Mouse (Mus musculus) CH12.LX (cell line): ENCODE measurements at regions not wholly inside any gene's neighbourhood (a gene's known extent, or its start where the extent isn't known, plus 50 kb on each side); places are given as distances from the start of the nearest gene placed in this dataset.

Source experiments
- DNase-seq: peaks from one replicate; pipeline ENCODE4 v3.0.0-alpha.2; 2013; ENCODE audit errors: extremely low read depth
- H3K27ac ChIP-seq: 2 replicates; pipeline ENCODE4 v1.5.1; 2012; ENCODE audit warnings: low read depth, mild to moderate bottlenecking, control low read depth, moderate library complexity; ENCODE audit not compliant: insufficient read depth
- H3K27me3 ChIP-seq: replicated peaks from 2 replicates; pipeline ENCODE3; 2012; ENCODE audit warnings: inconsistent platforms
- H3K36me3 ChIP-seq, 2 experiments: replicated peaks in 1 of 2; 2 replicates each; pipeline versions ENCODE3 to v1.6.1; 2012; ENCODE audit warnings: inconsistent platforms in 1 of 2, low read length in 1 of 2, mild to moderate bottlenecking in 1 of 2, mixed read lengths in 1 of 2, moderate library complexity in 1 of 2; ENCODE audit not compliant: control insufficient read depth in 1 of 2, insufficient read depth in 1 of 2
- H3K4me1 ChIP-seq, 2 experiments: 2 replicates each; pipeline ENCODE4 v1.6.1; 2012; ENCODE audit warnings: inconsistent platforms in 1 of 2, moderate library complexity in 1 of 2; ENCODE audit not compliant: insufficient read depth in 2 of 2, control insufficient read depth in 1 of 2
- H3K4me2 ChIP-seq: 2 replicates; pipeline ENCODE4 v1.6.1; 2012; ENCODE audit warnings: low read depth, mild to moderate bottlenecking, control low read depth; ENCODE audit not compliant: poor library complexity, insufficient read depth, severe bottlenecking
- H3K4me3 ChIP-seq, 3 experiments: fragments of 150-350 bp in 1 of 3; sonication (generic) in 1 of 3; replicated peaks in 1 of 3; 2 replicates each; pipeline versions ENCODE3 to v1.5.1; 2011 to 2012; ENCODE audit warnings: low read depth in 2 of 3, low read length in 2 of 3, mild to moderate bottlenecking in 2 of 3, moderate library complexity in 2 of 3, control low read depth in 1 of 3, improper control_type of control experiment in 1 of 3, inconsistent platforms in 1 of 3, mixed read lengths in 1 of 3; ENCODE audit not compliant: poor library complexity in 1 of 3
- H3K79me2 ChIP-seq: replicated peaks from 2 replicates; pipeline ENCODE4 v1.6.1; 2012; ENCODE audit warnings: mild to moderate bottlenecking, moderate library complexity; ENCODE audit not compliant: control insufficient read depth, poor library complexity, insufficient read depth, severe bottlenecking; ENCODE audit errors: extremely low read depth
- H3K9ac ChIP-seq: 2 replicates; pipeline ENCODE4 v1.6.1; 2012; ENCODE audit warnings: low read depth, mild to moderate bottlenecking, control low read depth, moderate library complexity; ENCODE audit not compliant: insufficient read depth
- H3K9me3 ChIP-seq: replicated peaks from 2 replicates; pipeline ENCODE3; 2012; ENCODE audit warnings: low read length, inconsistent platforms, mixed read lengths
- BHLHE40 ChIP-seq: IDR thresholded peaks from 2 replicates; pipeline ENCODE4 v1.6.1; 2011; ENCODE audit warnings: mild to moderate bottlenecking, low read depth, low read length, improper control_type of control experiment
- CHD2 ChIP-seq: IDR thresholded peaks from 2 replicates; pipeline ENCODE4 v1.6.1; 2011; ENCODE audit warnings: low read length, improper control_type of control experiment
- CTCF ChIP-seq, 2 experiments: IDR thresholded peaks in 1 of 2; conservative IDR thresholded peaks in 1 of 2; 2 replicates each; pipeline ENCODE4 v1.5.1; 2011 to 2012; ENCODE audit warnings: low read depth in 2 of 2, low read length in 2 of 2, improper control_type of control experiment in 1 of 2, inconsistent platforms in 1 of 2, mild to moderate bottlenecking in 1 of 2, moderate library complexity in 1 of 2
- ETS1 ChIP-seq: conservative IDR thresholded peaks from 2 replicates; pipeline ENCODE4 v1.6.1; 2012; ENCODE audit warnings: low read depth, mild to moderate bottlenecking, inconsistent platforms, low read length, improper control_type of control experiment, moderate library complexity
- GABPA ChIP-seq: IDR thresholded peaks from 2 replicates; pipeline ENCODE4 v1.6.1; 2012; ENCODE audit warnings: low read depth, low read length, improper control_type of control experiment, inconsistent platforms; ENCODE audit not compliant: insufficient replicate concordance
- JUN ChIP-seq: IDR thresholded peaks from 2 replicates; pipeline ENCODE4 v1.6.1; 2011; ENCODE audit warnings: low read depth, mild to moderate bottlenecking, low read length, improper control_type of control experiment, moderate library complexity; ENCODE audit not compliant: insufficient read depth
- MAFK ChIP-seq: IDR thresholded peaks from 2 replicates; pipeline ENCODE4 v1.6.1; 2011; ENCODE audit warnings: low read length, improper control_type of control experiment; ENCODE audit not compliant: insufficient replicate concordance
- MAZ ChIP-seq: IDR thresholded peaks from 2 replicates; pipeline ENCODE4 v1.6.1; 2012; ENCODE audit warnings: low read depth, mild to moderate bottlenecking, inconsistent platforms, low read length, improper control_type of control experiment, moderate library complexity
- MXI1 ChIP-seq: IDR thresholded peaks from 2 replicates; pipeline ENCODE4 v1.6.1; 2011; ENCODE audit warnings: mild to moderate bottlenecking, low read depth, low read length, improper control_type of control experiment
- RAD21 ChIP-seq: IDR thresholded peaks from 2 replicates; pipeline ENCODE4 v1.6.1; 2011; ENCODE audit warnings: low read depth, mild to moderate bottlenecking, low read length, improper control_type of control experiment, moderate library complexity
- SIN3A ChIP-seq: IDR thresholded peaks from 2 replicates; pipeline ENCODE4 v1.6.1; 2012; ENCODE audit warnings: low read length, improper control_type of control experiment, inconsistent platforms
- SMC3 ChIP-seq: IDR thresholded peaks from 2 replicates; pipeline ENCODE4 v1.6.1; 2011; ENCODE audit warnings: low read depth, low read length, improper control_type of control experiment
- TBP ChIP-seq: conservative IDR thresholded peaks from 2 replicates; pipeline ENCODE4 v1.6.1; 2011; ENCODE audit warnings: low read depth, low read length, improper control_type of control experiment
- TCF12 ChIP-seq: IDR thresholded peaks from 2 replicates; pipeline ENCODE4 v1.6.1; 2014; ENCODE audit warnings: low read depth, mild to moderate bottlenecking, inconsistent platforms, low read length, improper control_type of control experiment
- ZC3H11A ChIP-seq: IDR thresholded peaks from 2 replicates; pipeline ENCODE4 v1.6.1; 2012; ENCODE audit warnings: low read depth, mild to moderate bottlenecking, inconsistent platforms, low read length, improper control_type of control experiment
- ZKSCAN1 ChIP-seq: IDR thresholded peaks from 2 replicates; pipeline ENCODE4 v1.6.1; 2012; ENCODE audit warnings: low read depth, inconsistent platforms, low read length, improper control_type of control experiment, borderline replicate concordance
- dilution Hi-C: fragments of 300-500 bp; cut with MboI; formaldehyde crosslinking; loops from 2 replicates; pipeline ENCODE4 v1.14.3; 2020; ENCODE audit warnings: low sequenced_read_pairs; ENCODE audit not compliant: extremely low pct_unique_long_range_greater_than_20kb, extremely low pct_ligation_motif_present
- in situ Hi-C: fragments of 300-500 bp; cut with MboI; formaldehyde crosslinking; loops from 3 replicates; pipeline ENCODE4 v1.14.3; 2019; ENCODE audit warnings: low sequenced_read_pairs, low pct_ligation_motif_present, low pct_unique_long_range_greater_than_20kb, mixed read lengths

DNA sequence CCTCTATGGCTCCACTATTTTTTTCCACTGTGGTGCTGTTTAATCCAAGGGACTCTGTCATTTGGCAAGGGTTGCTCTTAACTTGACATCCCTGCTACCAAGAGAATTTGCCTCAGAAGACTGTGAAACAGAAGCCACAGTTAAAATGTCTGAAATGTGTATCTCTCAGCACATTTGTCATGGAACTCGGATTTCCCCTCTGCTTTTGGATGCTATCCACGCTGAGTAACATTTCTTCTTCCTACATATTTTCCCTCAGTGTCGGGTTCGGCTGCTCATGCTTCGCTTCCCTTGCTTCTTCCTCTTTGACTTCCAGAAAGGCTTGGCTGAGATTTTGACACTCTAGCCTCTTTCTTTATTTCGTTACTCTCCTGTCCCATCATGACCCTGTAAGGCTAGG is 294.1 kb downstream of the Brinp2 start:
- no peak overlapping the region for H3K27ac ChIP-seq
- no peaks in the 10 kb centered on the region for H3K79me2 ChIP-seq
- no peak overlapping the region for H3K9ac ChIP-seq
- H3K36me3 ChIP-seq = no peaks in the 10 kb centered on the region
- in situ Hi-C loops (no loop called here), dilution Hi-C loops (no loop called here)
- TF ChIP-seq ZKSCAN1 (no peak), SIN3A (no peak), GABPA (no peak), TBP (no peak), ZC3H11A (no peak), BHLHE40 (no peak)
- peaks cover 7 to 12% of the 10 kb centered on the region in 2 experiments; a peak in 2 of 4 replicates for H3K4me1 ChIP-seq
- DNase-seq = no peak
- no peaks in the 10 kb centered on the region for H3K27me3 ChIP-seq
- no peak overlapping the region for H3K4me2 ChIP-seq
- H3K4me3 ChIP-seq = no peak overlapping the region
- H3K9me3 ChIP-seq = no peaks in the 10 kb centered on the region

DNA sequence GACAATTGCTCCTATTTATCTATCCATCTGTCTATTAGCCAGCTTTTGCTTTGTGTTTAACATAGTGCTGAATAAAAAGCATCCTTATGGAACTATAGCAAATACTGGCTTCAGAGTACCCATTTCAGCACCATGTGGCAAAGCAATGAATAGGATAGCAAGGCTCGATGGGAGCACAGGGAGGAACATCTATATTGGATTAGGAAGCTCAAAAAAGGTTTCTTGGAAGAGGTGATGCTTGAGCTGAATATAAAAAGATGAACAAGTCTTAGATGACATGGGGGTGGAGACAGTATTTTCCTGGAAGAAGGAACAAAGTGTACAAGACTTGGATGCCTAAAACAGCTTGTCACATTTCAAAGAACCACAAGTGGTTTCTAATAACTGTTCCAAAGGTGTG is 273.9 kb downstream of the Brinp2 start:
- TF ChIP-seq MAZ (no peak), JUN (no peak), ETS1 (no peak), TCF12 (no peak), CTCF (conservative IDR thresholded peaks at IDR 0.05 in 1 of 2, IDR thresholded peaks at IDR 0.05 in 1 of 2; ENCODE audit: low read depth in 2 of 2, low read length in 2 of 2) (no peak), RAD21 (no peak), GABPA (no peak), MXI1 (no peak), TBP (no peak), CHD2 (no peak), SMC3 (no peak), MAFK (no peak)
- H3K36me3 ChIP-seq = no peaks in the 10 kb centered on the region
- no peak overlapping the region for H3K4me2 ChIP-seq
- no peaks in the 10 kb centered on the region for H3K79me2 ChIP-seq
- no peak overlapping the region for H3K9ac ChIP-seq
- dilution Hi-C loops (no loop called here), in situ Hi-C loops (no loop called here)
- H3K4me1 ChIP-seq = no peaks in the 10 kb centered on the region
- no peak overlapping the region for H3K4me3 ChIP-seq
- H3K9me3 ChIP-seq = no peaks in the 10 kb centered on the region
- H3K27ac ChIP-seq = no peak overlapping the region
- DNase-seq = no peak
- no peaks in the 10 kb centered on the region for H3K27me3 ChIP-seq
